Mouse (Mus musculus) kidney, embryonic 15.5 days (tissue): ENCODE measurements around the gene Kirrel3. TPM values are rescaled to one million over a fixed set of nuclear protein-coding genes. Genes with fewer than 3 reads are reported as not detected.
A peak's percentile ranks its signal among the peaks of the same experiment; 100 is the strongest.

Experiments used
- ATAC-seq: fragments of 200-750 bp; cut with Nextera tagmentation; replicated peaks from 2 replicates; pipeline ENCODE4 v1.8.0; 2017; ENCODE audit warnings: moderate TSS enrichment; ENCODE audit not compliant: low FRiP score
- H3K27ac ChIP-seq: fragments of 300-500 bp; sonication (generic); 2 replicates; pipeline ENCODE4 v1.5.1; 2015; ENCODE audit warnings: mild to moderate bottlenecking, inconsistent platforms
- H3K27me3 ChIP-seq: fragments of 300-500 bp; sonication (generic); 2 replicates; pipeline ENCODE4 v1.6.1; 2015; ENCODE audit warnings: inconsistent platforms
- H3K36me3 ChIP-seq: fragments of 300-500 bp; sonication (generic); 2 replicates; pipeline ENCODE4 v1.6.1; 2015; ENCODE audit warnings: inconsistent platforms
- H3K4me1 ChIP-seq: fragments of 300-500 bp; sonication (generic); 2 replicates; pipeline ENCODE4 v1.6.1; 2015; ENCODE audit warnings: inconsistent platforms
- H3K4me2 ChIP-seq: fragments of 300-500 bp; sonication (generic); 2 replicates; pipeline ENCODE4 v1.6.1; 2015; ENCODE audit warnings: moderate library complexity, mild to moderate bottlenecking, inconsistent platforms
- H3K4me3 ChIP-seq: fragments of 300-500 bp; sonication (generic); replicated peaks from 2 replicates; pipeline ENCODE4 v1.5.1; 2015; ENCODE audit warnings: mild to moderate bottlenecking, inconsistent platforms
- H3K9ac ChIP-seq: fragments of 300-500 bp; sonication (generic); 2 replicates; pipeline ENCODE4 v1.6.1; 2015; ENCODE audit warnings: mild to moderate bottlenecking, inconsistent platforms
- H3K9me3 ChIP-seq: fragments of 300-500 bp; sonication (generic); replicated peaks from 2 replicates; pipeline ENCODE4 v1.6.1; 2016; ENCODE audit warnings: inconsistent platforms
- WGBS: fragments of 180-500 bp; shearing (Covaris S2); methylation state at CpG from one replicate; pipeline ENCODE4 v1.1.7; 2015; ENCODE audit warnings: mixed read lengths; 5-methylcytosine and 5-hydroxymethylcytosine counted together
- polyA plus RNA-seq: library from polyadenylated mRNA; unstranded; fragments of >200 nt; fragmentation: Nextera tagmentation; extraction: Ambion mirVana; gene quantifications from 2 replicates; pipeline ENCODE4 v1.2.1, GENCODE M21; 2015

Gene Kirrel3
- polyA plus RNA-seq, 1 experiment from 2014 or later = 3.4 TPM

DNA sequence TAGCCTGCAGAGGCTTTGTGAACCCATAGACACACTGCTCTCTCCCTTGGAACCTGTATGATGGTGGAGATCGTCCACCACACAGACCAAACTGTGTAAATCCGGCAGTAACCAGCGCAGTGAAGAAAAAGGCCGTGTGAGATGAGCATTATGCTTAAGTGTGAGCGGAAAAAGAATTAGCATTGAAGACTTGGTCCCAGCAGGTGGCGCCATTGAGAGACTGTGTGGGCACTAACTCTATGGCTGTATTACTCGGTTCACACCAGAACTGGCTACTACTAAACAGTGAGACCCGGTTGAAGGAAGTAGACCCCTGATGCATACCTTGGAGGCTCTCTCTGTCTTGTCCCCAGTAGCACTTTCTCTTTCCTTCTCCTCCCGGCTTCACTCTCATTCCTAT is 371.9 kb downstream of the Kirrel3 start:
- 64% methylated on average over 9 of the region's 9 CpGs for WGBS
- Histone ChIP-seq H3K9ac (no peak overlapping the region), H3K27ac (no peak overlapping the region), H3K4me3 (no peak overlapping the region), H3K36me3 (no peaks in the 10 kb centered on the region), H3K4me2 (no peak overlapping the region), H3K9me3 (no peaks in the 10 kb centered on the region), H3K27me3 (no peaks in the 10 kb centered on the region), H3K4me1 (0 out of 2 replicates have a peak, but pooled peaks cover 2% of the 10 kb centered on the region)
- ATAC-seq = no peak

DNA sequence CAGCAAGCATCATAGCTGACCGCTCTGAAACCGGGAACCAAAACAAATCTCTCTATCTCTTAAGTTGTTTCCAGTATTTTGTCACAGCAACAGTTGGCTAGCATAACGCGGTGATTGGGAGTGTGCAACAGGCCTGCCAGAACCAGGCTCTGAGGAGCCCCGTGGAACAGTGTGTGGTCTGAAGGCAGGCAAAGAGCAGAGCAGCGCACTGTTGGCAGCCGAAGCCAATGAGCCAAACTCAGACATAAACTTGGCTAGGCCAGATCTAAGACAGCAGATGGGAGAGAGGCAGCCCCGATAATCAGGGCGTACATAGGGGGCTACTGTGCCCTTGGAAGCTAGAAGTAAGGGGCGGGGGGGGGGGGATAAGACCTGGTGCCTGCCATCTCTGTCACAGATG is 372.4 kb downstream of the Kirrel3 start:
- 96% methylated on average over 10 of the region's 10 CpGs for WGBS
- Histone ChIP-seq H3K27me3 (no peaks in the 10 kb centered on the region), H3K4me1 (0 out of 2 replicates have a peak, but pooled peaks cover 2% of the 10 kb centered on the region), H3K9ac (no peak overlapping the region), H3K4me3 (no peak overlapping the region), H3K36me3 (no peaks in the 10 kb centered on the region), H3K4me2 (no peak overlapping the region), H3K9me3 (no peaks in the 10 kb centered on the region), H3K27ac (no peak overlapping the region)
- ATAC-seq = no peak

DNA sequence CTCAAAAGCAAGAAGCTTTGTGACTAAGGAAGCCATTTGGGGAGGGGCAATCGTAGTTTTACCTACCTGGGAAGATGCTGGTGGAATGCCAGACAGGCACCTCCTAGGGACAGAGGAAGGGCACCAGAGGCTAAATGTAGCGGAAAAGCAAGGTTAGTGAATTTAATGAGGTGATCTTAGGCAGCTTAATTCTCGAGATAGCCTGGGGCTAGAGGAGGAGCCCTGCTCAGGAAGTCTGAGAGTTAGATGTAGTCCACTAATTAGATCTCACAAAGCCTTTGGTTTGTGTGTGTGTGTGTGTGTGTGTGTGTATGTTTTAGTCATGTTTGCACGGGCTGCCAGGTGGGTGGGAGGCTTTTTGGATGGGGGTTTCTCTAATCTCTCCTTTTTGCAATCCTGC is 375.2 kb downstream of the Kirrel3 start:
- no peak for ATAC-seq
- WGBS = 30% methylated on average over 4 of the region's 4 CpGs

DNA sequence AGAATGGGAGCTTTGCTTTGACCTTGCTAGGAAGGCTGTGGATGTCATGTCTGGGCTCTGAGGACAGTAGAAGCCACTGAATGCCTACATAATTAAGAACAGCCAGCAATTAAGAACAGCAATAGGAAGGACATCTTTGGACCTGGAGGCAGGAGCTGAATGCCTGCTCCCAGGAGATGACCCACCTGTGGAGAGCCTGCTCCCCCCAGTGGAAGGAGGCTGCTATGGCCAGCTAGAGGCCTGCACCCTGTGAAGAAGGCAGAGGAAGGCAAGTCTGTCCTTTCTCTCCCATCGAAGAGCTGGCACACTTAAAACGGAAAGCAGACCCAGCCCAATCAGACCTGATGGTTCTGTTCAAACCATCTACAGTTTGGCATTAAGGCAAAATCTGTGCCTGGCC is 376.1 kb downstream of the Kirrel3 start:
- Histone ChIP-seq H3K4me3 (no peak overlapping the region), H3K9ac (no peak overlapping the region), H3K27ac (no peak overlapping the region), H3K27me3 (no peaks in the 10 kb centered on the region), H3K4me1 (0 out of 2 replicates have a peak, but pooled peaks cover 2% of the 10 kb centered on the region), H3K9me3 (no peaks in the 10 kb centered on the region), H3K4me2 (no peak overlapping the region), H3K36me3 (no peaks in the 10 kb centered on the region)
- 42% methylated on average over 2 of the region's 2 CpGs for WGBS
- ATAC-seq = 0 out of 2 replicates have a peak, but pooled peaks have one; percentile 46

More for the DNA sequence above, 375.2 kb downstream of the Kirrel3 start:
- H3K36me3 ChIP-seq = no peaks in the 10 kb centered on the region
- H3K9ac ChIP-seq = no peak overlapping the region
- H3K4me3 ChIP-seq = no peak overlapping the region
- H3K27me3 ChIP-seq = no peaks in the 10 kb centered on the region
- H3K4me1 ChIP-seq = 0 out of 2 replicates have a peak, but pooled peaks cover 2% of the 10 kb centered on the region
- no peaks in the 10 kb centered on the region for H3K9me3 ChIP-seq
- H3K27ac ChIP-seq = no peak overlapping the region
- H3K4me2 ChIP-seq = no peak overlapping the region

GRCm38 (mm10) chr9:34865606-34866005 is 379.9 kb downstream of the Kirrel3 start:
- Histone ChIP-seq H3K4me1 (0 out of 2 replicates have a peak, but pooled peaks cover 2% of the 10 kb centered on the region), H3K4me3 (no peak overlapping the region), H3K4me2 (no peak overlapping the region), H3K9ac (no peak overlapping the region), H3K9me3 (no peaks in the 10 kb centered on the region), H3K27ac (no peak overlapping the region), H3K36me3 (no peaks in the 10 kb centered on the region), H3K27me3 (no peaks in the 10 kb centered on the region)
- no peak for ATAC-seq
- WGBS = 58% methylated on average over 6 of the region's 6 CpGs

- H3K4me3 ChIP-seq = no peak overlapping the region
- H3K27ac ChIP-seq = no peak overlapping the region
- no peaks in the 10 kb centered on the region for H3K4me1 ChIP-seq
- H3K4me2 ChIP-seq = no peak overlapping the region
- ATAC-seq = no peak
- no peak overlapping the region for H3K9ac ChIP-seq
- WGBS = 70% methylated on average over 15 of the region's 15 CpGs
- no peaks in the 10 kb centered on the region for H3K9me3 ChIP-seq
- no peaks in the 10 kb centered on the region for H3K36me3 ChIP-seq
- no peaks in the 10 kb centered on the region for H3K27me3 ChIP-seq
Measured at GRCm38 (mm10) chr9:34871316-34871966, 385.7 kb downstream of the Kirrel3 start.

DNA sequence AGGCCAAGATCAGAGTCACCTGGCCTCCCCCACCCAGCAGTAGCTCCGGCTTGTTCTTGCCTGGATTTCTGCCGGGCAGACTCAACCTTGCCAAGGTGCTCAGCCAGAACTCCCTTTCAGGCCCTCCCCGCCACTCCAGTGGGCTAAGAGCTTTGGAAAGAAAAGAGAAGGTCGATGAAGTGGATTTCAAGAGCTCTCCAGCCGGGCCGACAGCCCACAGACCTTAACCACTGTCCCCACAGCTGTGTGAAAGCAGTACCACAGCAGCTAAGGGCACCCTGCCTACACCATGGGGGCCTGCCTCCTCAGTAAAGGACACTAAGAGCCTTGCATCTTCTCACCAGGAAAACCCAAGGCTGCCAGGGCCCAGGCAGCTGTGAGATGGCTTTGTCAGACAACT is 389.5 kb downstream of the Kirrel3 start:
- WGBS = 80% methylated on average over 6 of the region's 6 CpGs
- H3K9ac ChIP-seq = no peak overlapping the region
- H3K4me3 ChIP-seq = no peak overlapping the region
- ATAC-seq = no peak
- no peaks in the 10 kb centered on the region for H3K27me3 ChIP-seq
- H3K9me3 ChIP-seq = no peaks in the 10 kb centered on the region
- H3K27ac ChIP-seq = no peak overlapping the region
- no peaks in the 10 kb centered on the region for H3K4me1 ChIP-seq
- no peaks in the 10 kb centered on the region for H3K36me3 ChIP-seq
- no peak overlapping the region for H3K4me2 ChIP-seq

- ATAC-seq = no peak
- no peak overlapping the region for H3K9ac ChIP-seq
- no peaks in the 10 kb centered on the region for H3K36me3 ChIP-seq
- no peak overlapping the region for H3K4me3 ChIP-seq
- no peak overlapping the region for H3K4me2 ChIP-seq
- no peaks in the 10 kb centered on the region for H3K27me3 ChIP-seq
- H3K4me1 ChIP-seq = no peaks in the 10 kb centered on the region
- 48% methylated on average over 3 of the region's 3 CpGs for WGBS
- H3K9me3 ChIP-seq = no peaks in the 10 kb centered on the region
- no peak overlapping the region for H3K27ac ChIP-seq
Measured at GRCm38 (mm10) chr9:34877186-34877585, 391.5 kb downstream of the Kirrel3 start.

DNA sequence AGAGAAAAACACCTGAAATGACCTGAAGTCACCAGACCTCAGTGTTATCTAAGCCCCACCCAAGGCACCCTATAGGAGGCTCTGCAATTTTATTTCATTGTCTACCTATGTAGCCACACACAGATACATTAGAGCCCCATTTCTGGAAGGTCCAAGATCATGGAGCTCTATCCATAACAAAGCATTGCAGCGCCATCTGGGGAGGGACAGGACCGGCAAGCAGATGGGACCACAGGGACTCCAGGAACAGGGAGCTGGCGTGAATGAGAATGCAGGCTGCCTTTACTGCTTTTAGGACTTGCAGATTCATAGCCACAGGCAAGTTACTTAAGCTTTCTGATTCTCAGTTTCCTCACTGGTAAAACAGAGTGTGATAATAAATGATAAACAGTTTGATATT is 392.1 kb downstream of the Kirrel3 start:
- Histone ChIP-seq H3K4me2 (no peak overlapping the region), H3K4me3 (no peak overlapping the region), H3K27me3 (no peaks in the 10 kb centered on the region), H3K27ac (no peak overlapping the region), H3K36me3 (no peaks in the 10 kb centered on the region), H3K9me3 (no peaks in the 10 kb centered on the region), H3K4me1 (no peaks in the 10 kb centered on the region), H3K9ac (no peak overlapping the region)
- no peak for ATAC-seq
- 69% methylated on average over 3 of the region's 3 CpGs for WGBS

GRCm38 (mm10) chr9:34881750-34882149 is 396.1 kb downstream of the Kirrel3 start:
- no peaks in the 10 kb centered on the region for H3K36me3 ChIP-seq
- H3K4me2 ChIP-seq = no peak overlapping the region
- no peaks in the 10 kb centered on the region for H3K9me3 ChIP-seq
- no peak overlapping the region for H3K27ac ChIP-seq
- H3K27me3 ChIP-seq = no peaks in the 10 kb centered on the region
- no peak overlapping the region for H3K9ac ChIP-seq
- WGBS = 10% methylated on average over 5 of the region's 5 CpGs
- no peak overlapping the region for H3K4me3 ChIP-seq
- H3K4me1 ChIP-seq = no peaks in the 10 kb centered on the region
- ATAC-seq = no peak

GRCm38 (mm10) chr9:34882211-34882610 is 396.5 kb downstream of the Kirrel3 start:
- Histone ChIP-seq H3K36me3 (no peaks in the 10 kb centered on the region), H3K27me3 (no peaks in the 10 kb centered on the region), H3K4me3 (no peak overlapping the region), H3K4me1 (no peaks in the 10 kb centered on the region), H3K9me3 (no peaks in the 10 kb centered on the region), H3K4me2 (no peak overlapping the region), H3K9ac (no peak overlapping the region), H3K27ac (no peak overlapping the region)
- ATAC-seq = no peak
- WGBS = 8% methylated on average over 2 of the region's 2 CpGs

DNA sequence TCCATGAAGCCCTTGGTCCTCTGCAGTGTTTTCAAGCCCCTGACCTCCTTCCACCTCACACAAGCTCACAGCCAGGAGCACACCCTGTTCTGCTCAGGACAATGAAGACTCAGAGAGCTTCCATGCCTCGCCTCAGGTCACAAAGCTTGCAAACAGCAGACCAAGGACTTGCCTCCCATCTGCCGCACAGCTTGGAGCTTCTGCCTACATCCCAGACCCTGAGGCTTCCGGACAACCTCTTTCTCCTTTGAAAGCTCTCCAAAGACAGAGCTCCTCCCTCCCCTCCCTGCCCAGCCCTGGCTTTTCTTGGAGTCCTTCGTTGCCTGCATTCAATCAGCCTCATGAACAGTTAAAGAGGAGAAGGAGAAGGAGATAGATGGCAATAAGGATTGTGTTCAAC is 397.4 kb downstream of the Kirrel3 start:
- no peak overlapping the region for H3K27ac ChIP-seq
- H3K9me3 ChIP-seq = no peaks in the 10 kb centered on the region
- no peaks in the 10 kb centered on the region for H3K27me3 ChIP-seq
- H3K4me1 ChIP-seq = no peaks in the 10 kb centered on the region
- H3K4me3 ChIP-seq = no peak overlapping the region
- no peak overlapping the region for H3K9ac ChIP-seq
- WGBS = 29% methylated on average over 4 of the region's 4 CpGs
- ATAC-seq = no peak
- no peaks in the 10 kb centered on the region for H3K36me3 ChIP-seq
- H3K4me2 ChIP-seq = no peak overlapping the region

DNA sequence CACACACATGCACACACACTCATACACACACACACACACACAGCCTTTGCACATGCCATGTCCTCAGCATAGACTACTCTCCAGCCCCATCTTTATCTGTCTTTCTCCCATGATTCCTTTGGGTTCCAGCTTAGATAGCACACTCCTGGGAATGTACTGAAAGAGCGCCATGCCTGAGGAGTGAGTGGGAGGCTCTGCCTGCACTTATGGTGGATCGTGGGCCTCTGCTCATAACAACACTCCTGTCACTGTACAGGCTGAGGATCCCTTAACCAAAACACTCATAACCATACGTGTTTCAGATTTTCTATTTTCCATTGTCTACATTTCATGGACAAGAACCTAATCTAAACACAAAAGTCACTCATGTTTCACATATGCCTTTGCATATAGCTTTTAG is 398.6 kb downstream of the Kirrel3 start:
- Histone ChIP-seq H3K4me3 (no peak overlapping the region), H3K9ac (no peak overlapping the region), H3K27ac (no peak overlapping the region), H3K27me3 (no peaks in the 10 kb centered on the region), H3K4me2 (no peak overlapping the region), H3K4me1 (no peaks in the 10 kb centered on the region), H3K36me3 (no peaks in the 10 kb centered on the region), H3K9me3 (no peaks in the 10 kb centered on the region)
- WGBS = 83% methylated on average over 3 of the region's 3 CpGs
- ATAC-seq = no peak
